8 mouse cellular contexts compared by ENCODE assay signal in genomic region chr3:135521963-135522362, GRCm38 (mm10). TPM values are rescaled to one million over a fixed set of nuclear protein-coding genes. Genes with fewer than 3 reads are reported as not detected.
DNase-seq lines count a peak whose midpoint lies in the region; ATAC-seq and TF ChIP-seq lines count a peak whose summit lies in the region.

No protein-coding gene starts in this region.

- ATAC-seq in embryonic facial prominence, embryonic 14.5 days (ENCODE audit: low read depth): no peak
- ATAC-seq in intestine, postnatal 0 days: peak; percentile 76

- no peaks in the 10 kb centered on the region for H3K36me3 ChIP-seq in embryonic facial prominence, embryonic 14.5 days (ENCODE audit: control insufficient read depth, insufficient read depth, low read length)
- H3K36me3 ChIP-seq in embryonic facial prominence, embryonic 10.5 days (replicated peaks): no peaks in the 10 kb centered on the region
- H3K36me3 ChIP-seq in intestine, postnatal 0 days (ENCODE audit: control insufficient read depth, insufficient read depth): peaks cover 5% of the 10 kb centered on the region; the same call in 1 of the 2 replicates

- no peak for TF ChIP-seq CTCF in gastrocnemius, adult 2 months (IDR thresholded peaks at IDR 0.05)
- no peak for TF ChIP-seq CTCF in intestine, postnatal 0 days (IDR thresholded peaks at IDR 0.05; ENCODE audit: low read depth)
- TF ChIP-seq CTCF in lung, adult 2 months (IDR thresholded peaks at IDR 0.05; ENCODE audit: insufficient read depth, low read length): no peak

- no peaks in the 10 kb centered on the region for H3K9me3 ChIP-seq in embryonic facial prominence, embryonic 14.5 days (ENCODE audit: control insufficient read depth, low read length)
- no peaks in the 10 kb centered on the region for H3K9me3 ChIP-seq in embryonic facial prominence, embryonic 10.5 days
- H3K9me3 ChIP-seq in intestine, postnatal 0 days (ENCODE audit: control insufficient read depth): no peaks in the 10 kb centered on the region

- 60% methylated on average over 4 of the region's 4 CpGs for WGBS in embryonic facial prominence, embryonic 14.5 days
- 69% methylated on average over 4 of the region's 4 CpGs for WGBS in embryonic facial prominence, embryonic 10.5 days
- 25% methylated on average over 4 of the region's 4 CpGs for WGBS in intestine, postnatal 0 days
- 18% methylated on average over 4 of the region's 4 CpGs for WGBS in lung, adult 2 months

- H3K27ac ChIP-seq in embryonic facial prominence, embryonic 14.5 days (replicated peaks; ENCODE audit: low read depth, low read length): no peak overlapping the region
- no peak overlapping the region for H3K27ac ChIP-seq in embryonic facial prominence, embryonic 10.5 days (replicated peaks)
- peak overlapping the region; percentile 82 for H3K27ac ChIP-seq in gastrocnemius, adult 2 months
- H3K27ac ChIP-seq in intestine, postnatal 0 days (ENCODE audit: low read depth, low read length): peak overlapping the region; percentile 46; the same call in 1 of the 2 replicates

- TF ChIP-seq POLR2A in lung, adult 2 months (IDR thresholded peaks at IDR 0.05; ENCODE audit: borderline replicate concordance, extremely low read depth, low read depth, low read length): 0 out of 2 replicates have a peak, but pooled peaks have one; percentile 24

- peaks cover 3% of the 10 kb centered on the region; the same call in 1 of the 2 replicates for H3K4me1 ChIP-seq in embryonic facial prominence, embryonic 14.5 days (ENCODE audit: control insufficient read depth, insufficient read depth, low read length)
- H3K4me1 ChIP-seq in embryonic facial prominence, embryonic 10.5 days: peaks cover 12% of the 10 kb centered on the region
- H3K4me1 ChIP-seq in intestine, postnatal 0 days (replicated peaks; ENCODE audit: control insufficient read depth, insufficient read depth, low read length): no peaks in the 10 kb centered on the region
- H3K4me1 ChIP-seq in lung, adult 2 months (ENCODE audit: control insufficient read depth, insufficient read depth, low read length): peaks cover 7% of the 10 kb centered on the region; the same call in 1 of the 2 replicates

- no peak overlapping the region for H3K9ac ChIP-seq in embryonic facial prominence, embryonic 14.5 days (ENCODE audit: low read depth, low read length)
- H3K9ac ChIP-seq in intestine, postnatal 0 days (ENCODE audit: low read depth, low read length): no peak overlapping the region

- H3K27me3 ChIP-seq in embryonic facial prominence, embryonic 14.5 days (replicated peaks; ENCODE audit: control insufficient read depth, insufficient read depth, low read length): no peaks in the 10 kb centered on the region
- H3K27me3 ChIP-seq in embryonic facial prominence, embryonic 10.5 days (replicated peaks; ENCODE audit: low read depth, poor library complexity, severe bottlenecking): no peaks in the 10 kb centered on the region
- no peaks in the 10 kb centered on the region for H3K27me3 ChIP-seq in intestine, postnatal 0 days (replicated peaks; ENCODE audit: control insufficient read depth, insufficient read depth, low read length)

- intact Hi-C loops in gastrocnemius, adult 2 months (cut with DNase I): no loop called here

- no peak overlapping the region for H3K4me2 ChIP-seq in embryonic facial prominence, embryonic 14.5 days (ENCODE audit: low read depth, low read length)
- H3K4me2 ChIP-seq in intestine, postnatal 0 days (replicated peaks; ENCODE audit: low read depth): 0 out of 2 replicates have a peak overlapping the region, but pooled peaks have one; percentile 21

- H3K4me3 ChIP-seq in embryonic facial prominence, embryonic 14.5 days (ENCODE audit: low read depth, low read length): no peak overlapping the region
- H3K4me3 ChIP-seq in embryonic facial prominence, embryonic 10.5 days: no peak overlapping the region
- H3K4me3 ChIP-seq in gastrocnemius, adult 2 months: peak overlapping the region; percentile 51
- H3K4me3 ChIP-seq in intestine, postnatal 0 days (ENCODE audit: low read depth, low read length): no peak overlapping the region
- peak overlapping the region; percentile 15 for H3K4me3 ChIP-seq in lung, adult 2 months (replicated peaks; ENCODE audit: extremely low read depth, low read depth, low read length)

- peak; percentile 44 for DNase-seq in embryonic facial prominence, embryonic 14.5 days (ENCODE audit: low spot score)
- DNase-seq in embryonic facial prominence, embryonic 10.5 days (ENCODE audit: low spot score): no peak
- peak; percentile 92 for DNase-seq in gastrocnemius, adult 2 months
- peak; percentile 80 for DNase-seq in lung, adult 2 months
- peak; percentile 42 to 70 for DNase-seq in urinary bladder, postnatal 4 days (ENCODE audit: low spot score in 2 of 2)
- no peak for DNase-seq in layer of hippocampus, postnatal 14 days (ENCODE audit: low spot score in 2 of 2)
- no peak for DNase-seq in right cerebral cortex, adult 2 months (ENCODE audit: low spot score in 2 of 2)

RNA-seq across cellular contexts. Expression of gene Manba, which starts 36.6 kb away (rescaled TPM):
- 7.9 and 8.1 TPM in 2 replicates for polyA plus RNA-seq in embryonic facial prominence, embryonic 14.5 days (2014; fragmentation: Nextera tagmentation; extraction: Ambion mirVana)
- polyA plus RNA-seq in embryonic facial prominence, embryonic 10.5 days (2016; fragmentation: Nextera tagmentation; extraction: Ambion mirVana): 3.3 and 3.5 TPM in 2 replicates
- total RNA-seq in gastrocnemius, adult 2 months (2021): 1 to 10 TPM; 2.3 to 5.6 TPM
- polyA plus RNA-seq in intestine, postnatal 0 days (2015; fragmentation: Nextera tagmentation; extraction: Ambion mirVana): 18.6 and 20.9 TPM in 2 replicates
- 6.3 and 9.8 TPM in 2 replicates for polyA plus RNA-seq in lung, adult 2 months (2012; rRNA removed)
- 10 to 100 TPM in 1 of 2 experiments, 1 to 10 TPM in 1; 6.4 to 11.1 TPM for total RNA-seq in layer of hippocampus, postnatal 14 days (2021)

Comparison
In these comparisons a context has a peak if more than half of its experiments do, and no peak if none do; other contexts are left out.
1. DNase-seq: peak in embryonic facial prominence, embryonic 14.5 days (single experiment), gastrocnemius, adult 2 months (single experiment), lung, adult 2 months (single experiment) and urinary bladder, postnatal 4 days (2 of 2); none in embryonic facial prominence, embryonic 10.5 days (single experiment), layer of hippocampus, postnatal 14 days (0 of 2) and right cerebral cortex, adult 2 months (0 of 2).
2. H3K27ac ChIP-seq: peak in gastrocnemius, adult 2 months (single experiment) and intestine, postnatal 0 days (single experiment); none in embryonic facial prominence, embryonic 14.5 days (single experiment) and embryonic facial prominence, embryonic 10.5 days (single experiment).
3. H3K4me3 ChIP-seq: peak in gastrocnemius, adult 2 months (single experiment) and lung, adult 2 months (single experiment); none in embryonic facial prominence, embryonic 14.5 days (single experiment), embryonic facial prominence, embryonic 10.5 days (single experiment) and intestine, postnatal 0 days (single experiment).